Mouse (Mus musculus): ENCODE data around the gene Gapdhs.

GRCm38 (mm10) chr7:30787377-30788022, 44.0 kb upstream of the Gapdhs start, which contains the start of gene Krtdap:
- TF ChIP-seq POLR2A (IDR thresholded peaks at IDR 0.05; ENCODE audit: borderline replicate concordance, control insufficient read depth, low read depth, low read length) (no peak), CTCF (IDR thresholded peaks at IDR 0.05; ENCODE audit: control insufficient read depth, insufficient read depth, low read length) (no peak)

Data from bone marrow, adult 2 months (tissue).